Mouse (Mus musculus): ENCODE data around the gene Ccdc62. TPM values are rescaled to one million over a fixed set of nuclear protein-coding genes. Genes with fewer than 3 reads are reported as not detected.

Gene Ccdc62
- 1.8 and 3.2 TPM in 2 replicates for polyA plus RNA-seq (2021; fragmentation: Nextera tagmentation)
- long read RNA-seq, experiment 1, partial matches to known transcripts: 6 of 11 reads
- long read RNA-seq, experiment 1, other reads (novel, unspliced or antisense): 3 of 11 reads
- long read RNA-seq, experiment 2: 0 reads

DNA sequence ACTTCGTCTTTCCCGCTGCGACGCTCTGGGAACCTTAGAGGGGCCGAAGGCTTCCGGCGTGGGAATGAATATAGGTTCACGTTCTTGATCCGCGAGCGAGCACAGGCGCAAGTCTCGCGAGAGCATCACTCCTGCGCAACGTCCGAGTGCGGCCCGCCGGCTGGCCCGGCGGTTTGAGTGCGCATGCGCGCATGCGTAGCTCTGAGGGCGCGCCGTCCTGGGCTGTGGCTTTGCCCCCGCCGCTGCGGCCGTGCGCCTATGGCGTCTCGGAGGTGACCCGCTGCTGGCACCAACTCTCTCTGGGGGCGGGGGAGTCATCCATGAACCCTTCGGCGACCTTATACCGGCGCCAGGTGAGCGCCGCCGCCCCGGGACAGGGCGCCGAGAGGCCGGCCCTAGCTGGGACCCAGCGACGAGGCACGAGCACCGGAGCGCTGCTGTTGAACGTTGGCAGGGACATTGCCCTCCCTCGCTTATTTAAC lies at the start of gene Ccdc62:
TSS of gene Ccdc62 (plus strand) at position 172 of the 482 bp plus-strand sequence.

DNA sequence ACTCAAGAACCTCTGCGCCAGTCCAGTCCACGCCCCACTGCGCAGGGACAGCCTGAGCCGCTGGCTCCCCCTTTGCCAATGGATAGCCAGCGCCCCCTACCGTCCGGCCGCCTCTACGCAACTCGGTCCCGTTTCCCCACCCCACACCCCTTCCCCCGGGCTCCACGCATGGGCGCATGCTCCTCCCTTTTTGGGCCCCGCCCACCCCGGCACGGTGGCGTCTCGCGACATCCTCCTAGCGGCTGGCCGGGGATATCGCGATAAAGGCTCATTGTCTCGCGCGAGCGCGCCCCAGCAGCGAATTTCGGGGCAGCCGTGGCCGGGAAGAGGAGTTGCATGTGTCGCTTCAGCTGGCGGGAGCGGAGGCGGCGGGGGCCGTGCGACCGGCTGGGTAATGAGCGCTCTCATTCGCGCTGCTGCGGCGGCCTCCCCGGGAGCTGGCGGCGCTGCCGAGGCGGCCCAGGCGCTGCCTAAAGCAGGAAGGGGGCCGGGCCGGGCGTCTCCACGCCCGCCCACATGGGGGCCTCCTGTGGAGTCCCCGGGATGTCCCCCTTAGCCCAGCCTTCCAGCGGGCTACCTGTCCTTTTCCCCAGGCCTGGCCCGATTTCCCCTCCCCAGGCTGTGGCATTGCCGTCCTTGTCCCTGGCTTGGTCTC lies 23.4 kb upstream of the Ccdc62 start, which contains the start of gene Denr:
TSS of gene Denr (plus strand) at position 200 of the 655 bp plus-strand sequence.

DNA sequence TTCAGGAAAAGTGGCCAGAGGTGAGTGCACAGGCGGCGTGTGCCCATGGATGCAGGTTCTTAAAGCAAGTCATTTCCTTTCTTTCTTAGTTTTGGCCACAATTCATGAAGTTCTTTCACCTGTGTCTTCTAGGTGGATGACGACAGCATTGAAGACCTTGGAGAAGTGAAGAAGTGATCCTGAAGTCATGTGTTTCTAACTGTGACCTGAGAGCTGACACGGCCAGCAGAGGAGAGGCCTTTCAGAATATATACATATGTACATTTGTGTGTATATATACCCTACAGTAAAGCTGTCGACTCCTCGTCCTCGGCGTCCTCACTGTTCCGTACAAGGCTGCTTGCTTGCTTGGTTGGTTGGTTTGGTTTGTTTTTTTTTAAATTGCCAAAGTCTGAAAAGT lies 3.4 kb upstream of the Ccdc62 start, which contains the start of gene Gm43518:
TSS of gene Gm43518 (plus strand) at position 301 of the 400 bp plus-strand sequence.

DNA sequence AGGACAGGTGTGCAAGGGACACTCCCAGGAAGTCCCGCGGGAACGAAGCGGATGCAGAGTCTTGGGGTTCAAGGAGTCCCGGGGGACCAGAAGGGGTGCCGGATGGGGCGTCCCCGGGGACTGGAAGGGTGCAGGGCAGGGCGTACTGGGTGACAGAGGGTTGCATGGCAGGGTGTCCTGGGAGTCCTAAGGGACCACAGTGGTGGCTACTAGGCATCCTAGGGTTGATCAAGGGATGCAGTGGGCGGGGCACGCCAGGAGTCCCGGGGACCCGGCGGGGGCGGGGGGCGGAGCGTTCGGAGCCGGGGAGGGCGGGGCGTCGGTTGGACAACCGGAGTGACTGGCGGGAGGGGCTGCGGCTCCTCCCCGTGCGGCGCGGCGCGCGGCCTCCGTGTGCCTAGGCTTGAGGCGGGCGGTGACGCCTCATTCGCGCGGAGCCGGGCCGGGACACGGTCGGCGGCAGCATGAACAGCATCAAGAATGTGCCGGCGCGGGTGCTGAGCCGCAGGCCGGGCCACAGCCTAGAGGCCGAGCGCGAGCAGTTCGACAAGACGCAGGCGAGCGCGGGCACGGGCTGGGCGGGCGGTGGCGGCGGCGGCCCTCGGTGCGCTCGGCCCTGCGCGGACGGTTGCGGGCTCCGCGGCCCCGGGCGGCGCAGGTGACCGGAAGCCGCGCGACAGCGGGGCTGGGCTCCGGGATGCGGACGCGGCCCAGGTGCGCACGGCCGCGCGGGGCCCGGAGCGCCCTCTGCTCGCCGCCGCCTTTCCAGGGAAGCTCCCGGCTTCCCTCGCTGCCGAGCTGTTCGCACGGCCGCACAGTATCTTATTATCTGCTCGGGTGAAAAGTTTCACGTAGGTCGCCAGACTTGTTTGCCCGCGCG lies 43.1 kb downstream of the Ccdc62 start, which contains the start of gene Hip1r:
TSS of gene Hip1r (plus strand) at position 330 of the 880 bp plus-strand sequence.

Other genes starting within 250 kb of the Ccdc62 start
- gene Clip1, start 246.1 kb upstream of the Ccdc62 start, polyA plus RNA-seq (2021; fragmentation: Nextera tagmentation): 32.8 and 39.0 TPM in 2 replicates
- gene Zcchc8, start 209.6 kb upstream of the Ccdc62 start, polyA plus RNA-seq (2021; fragmentation: Nextera tagmentation): 16.1 and 16.9 TPM in 2 replicates
- gene Rsrc2, start 181.3 kb upstream of the Ccdc62 start, polyA plus RNA-seq (2021; fragmentation: Nextera tagmentation): 47.0 and 58.7 TPM in 2 replicates
- gene Kntc1, start 181.0 kb upstream of the Ccdc62 start, polyA plus RNA-seq (2021; fragmentation: Nextera tagmentation): 0.63 and 1.7 TPM in 2 replicates
- gene Hcar2, start 65.2 kb upstream of the Ccdc62 start, polyA plus RNA-seq (2021; fragmentation: Nextera tagmentation): 0.09 TPM in 1 of 2 replicates, not detected in the other
- gene Hcar1, start 50.7 kb upstream of the Ccdc62 start, polyA plus RNA-seq (2021; fragmentation: Nextera tagmentation): 0.38 and 0.56 TPM in 2 replicates
- 93.0 and 152 TPM in 2 replicates for gene Denr, start 23.5 kb upstream of the Ccdc62 start, polyA plus RNA-seq (2021; fragmentation: Nextera tagmentation)
- not detected in 2 replicates for gene Gm43518, start 3.3 kb upstream of the Ccdc62 start, polyA plus RNA-seq (2021; fragmentation: Nextera tagmentation)
- gene Hip1r, start 42.9 kb downstream of the Ccdc62 start, polyA plus RNA-seq (2021; fragmentation: Nextera tagmentation): 10.4 and 11.5 TPM in 2 replicates
- 13.1 and 26.3 TPM in 2 replicates for gene Vps37b, start 101.6 kb downstream of the Ccdc62 start, polyA plus RNA-seq (2021; fragmentation: Nextera tagmentation)
- gene Abcb9, start 165.1 kb downstream of the Ccdc62 start, polyA plus RNA-seq (2021; fragmentation: Nextera tagmentation): 28.7 and 35.1 TPM in 2 replicates
- 46.6 and 68.3 TPM in 2 replicates for gene Ogfod2, start 181.6 kb downstream of the Ccdc62 start, polyA plus RNA-seq (2021; fragmentation: Nextera tagmentation)
- gene Arl6ip4, start 185.4 kb downstream of the Ccdc62 start, polyA plus RNA-seq (2021; fragmentation: Nextera tagmentation): 105 and 120 TPM in 2 replicates

Measured in left cerebral cortex, adult 6 months (tissue).